Mouse (Mus musculus) cerebellum, postnatal 10 days (tissue): ENCODE results near the gene Espl1.
"Not testable (repeated sequence)": the region's sequence is repeated elsewhere in the genome, so short reads cannot be mapped to it uniquely, and the experiment has no call there.

ENCODE experiments used
- DNase-seq, 2 experiments: peaks; one replicate each; pipeline ENCODE4 v3.0.0; 2021; ENCODE audit warnings: mixed read lengths in 2 of 2

Gene Espl1

DNA sequence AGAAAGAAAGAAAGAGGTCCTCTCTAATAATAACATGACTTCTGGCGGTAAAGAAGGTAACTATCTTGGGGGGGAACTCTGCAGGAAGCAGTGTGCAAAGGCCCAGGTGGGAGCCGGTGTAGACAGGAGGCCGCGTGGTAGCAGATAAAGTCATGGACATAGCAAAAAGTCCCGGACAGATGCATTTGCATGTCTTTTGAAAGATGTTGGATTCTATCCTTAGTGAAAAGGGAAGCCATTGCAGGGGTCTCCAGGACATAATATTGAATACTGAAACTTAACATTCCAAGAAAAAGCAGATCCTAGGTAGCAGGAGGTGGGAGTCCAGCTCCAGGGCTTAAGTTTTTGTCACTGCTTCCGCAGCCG, 17.4 kb upstream of the Espl1 start:
- no peak for DNase-seq

DNA sequence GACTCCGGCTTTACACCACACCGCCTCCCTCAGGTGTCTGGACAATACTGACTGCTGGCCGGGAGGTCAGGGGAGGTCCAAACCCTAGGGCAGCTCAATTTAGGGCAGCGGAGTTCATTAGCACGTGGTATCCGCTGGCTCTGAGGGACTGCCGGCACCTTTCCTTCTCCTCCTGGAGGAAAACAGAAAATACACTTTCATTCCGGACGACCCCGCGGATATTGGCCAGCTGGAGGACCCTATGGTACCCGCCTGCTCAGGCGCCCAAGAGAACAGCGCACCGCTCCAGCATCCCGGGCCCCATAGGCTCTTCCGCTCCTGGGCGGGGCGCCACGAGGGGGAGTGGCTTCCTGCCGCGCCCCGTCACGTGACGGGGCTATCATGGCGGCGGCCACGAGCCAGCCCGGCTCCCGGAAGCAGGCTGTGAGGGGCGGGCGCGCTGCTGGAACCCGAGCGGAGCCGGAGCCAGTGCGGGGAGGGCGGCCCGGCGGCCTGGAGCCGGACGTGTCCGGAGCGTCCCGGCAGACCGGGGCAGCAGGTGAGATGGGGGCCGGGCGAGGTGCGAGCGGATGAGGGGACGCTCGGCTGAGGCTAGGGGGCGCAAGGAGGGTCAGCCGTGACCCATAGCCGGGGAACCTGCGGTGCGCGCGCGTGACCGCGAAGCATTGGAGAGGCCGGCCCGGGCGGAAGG, 16.8 kb upstream of the Espl1 start, which contains the start of gene Mfsd5:
Gene Mfsd5, plus strand, starts transcription at position 363 of the 691 bp plus-strand sequence.
- DNase-seq = peak; percentile 97

DNA sequence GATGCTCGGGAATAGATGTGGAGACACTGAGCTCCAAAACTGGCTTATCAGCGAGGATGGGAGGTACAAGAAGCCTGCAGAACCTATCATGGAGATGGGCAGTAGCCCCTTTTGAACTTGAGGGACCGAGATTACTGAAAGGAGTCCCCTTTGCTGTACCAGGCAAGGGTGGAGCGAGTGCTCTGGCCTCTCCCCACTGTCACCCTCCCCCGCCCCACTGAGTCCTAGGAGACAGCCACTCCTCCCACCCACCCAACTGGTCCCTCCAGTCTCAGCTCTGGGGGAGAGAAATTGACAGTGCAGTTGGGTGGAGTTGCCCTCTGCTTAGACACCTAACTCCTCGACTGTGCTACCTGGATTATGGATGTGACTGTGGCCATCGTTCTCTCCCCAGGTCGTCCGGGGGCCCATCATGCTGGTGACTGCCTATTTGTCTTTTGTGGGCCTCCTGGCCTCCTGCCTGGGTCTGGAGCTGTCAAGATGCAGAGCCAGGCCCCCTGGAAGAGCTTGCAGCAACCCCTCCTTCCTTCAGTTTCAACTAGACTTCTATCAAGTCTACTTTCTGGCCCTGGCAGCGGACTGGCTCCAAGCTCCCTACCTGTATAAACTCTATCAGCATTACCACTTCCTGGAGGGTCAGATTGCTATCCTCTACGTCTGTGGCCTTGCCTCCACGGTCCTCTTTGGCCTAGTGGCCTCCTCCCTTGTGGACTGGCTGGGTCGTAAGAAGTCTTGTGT, 16.1 kb upstream of the Espl1 start:
- DNase-seq = peak; percentile 34 to 37

DNA sequence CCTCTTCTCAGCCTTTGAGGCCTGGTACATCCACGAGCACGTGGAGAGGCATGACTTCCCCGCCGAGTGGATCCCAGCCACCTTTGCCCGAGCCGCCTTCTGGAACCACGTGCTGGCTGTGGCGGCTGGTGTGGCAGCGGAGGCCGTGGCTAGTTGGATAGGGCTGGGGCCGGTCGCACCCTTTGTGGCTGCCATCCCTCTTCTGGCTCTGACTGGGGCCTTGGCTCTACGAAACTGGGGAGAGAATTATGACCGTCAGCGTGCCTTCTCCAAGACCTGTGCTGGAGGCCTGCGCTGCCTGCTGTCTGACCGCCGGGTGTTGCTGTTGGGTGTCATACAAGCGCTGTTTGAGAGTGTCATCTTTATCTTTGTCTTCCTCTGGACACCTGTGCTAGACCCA, 15.4 kb upstream of the Espl1 start:
- no peak for DNase-seq

DNA sequence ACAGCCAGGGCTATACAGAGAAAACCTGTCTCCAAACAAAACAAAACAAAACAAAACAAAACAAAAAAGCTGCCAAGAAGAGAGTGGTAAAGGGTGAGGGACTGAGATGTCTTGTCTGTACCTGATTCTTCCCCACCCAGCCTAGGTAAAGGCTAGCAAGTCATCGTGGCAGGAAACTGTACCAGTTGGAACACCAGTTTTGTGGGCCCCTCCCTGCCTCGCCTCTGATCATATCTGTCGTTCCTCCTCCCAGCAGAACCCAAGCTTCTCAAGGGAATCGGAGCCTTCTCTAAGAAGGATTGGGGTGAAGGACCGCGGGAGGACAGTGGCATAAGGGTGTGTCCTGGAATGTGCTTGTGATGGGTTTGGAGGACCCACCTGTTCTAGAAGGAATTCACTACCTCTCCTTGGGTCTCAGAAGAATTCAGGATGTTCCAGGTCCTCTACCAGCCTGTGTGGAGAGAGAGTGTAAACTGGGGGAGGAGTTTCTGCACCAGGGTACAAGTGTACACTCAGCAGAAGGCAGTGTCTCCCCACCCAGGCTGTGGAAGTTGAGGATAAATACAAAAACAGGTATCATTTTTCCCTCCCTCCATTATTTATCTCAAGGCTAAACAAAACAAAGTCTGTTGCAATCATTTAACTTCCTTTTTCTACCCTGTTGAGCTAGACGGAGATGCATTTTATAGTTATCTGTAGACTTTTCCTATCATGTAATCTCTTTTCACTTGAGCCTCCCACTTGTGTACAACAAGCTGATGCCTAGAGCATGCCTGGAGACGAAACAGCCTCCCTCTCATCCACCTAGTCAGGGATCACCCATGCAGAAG, 13.4 kb upstream of the Espl1 start:
- DNase-seq = no peak

GRCm38 (mm10) chr15:102283648-102284047, 12.4 kb upstream of the Espl1 start:
- no peak for DNase-seq

- DNase-seq = peak; percentile 65 to 70
These were observed 8.7 kb upstream of the Espl1 start for GRCm38 (mm10) chr15:102287395-102287794.

GRCm38 (mm10) chr15:102296368-102297006, 421 bp downstream of the Espl1 start:
- DNase-seq = no peak

- DNase-seq = no peak
These were observed 6.5 kb downstream of the Espl1 start for GRCm38 (mm10) chr15:102302542-102302941.

DNA sequence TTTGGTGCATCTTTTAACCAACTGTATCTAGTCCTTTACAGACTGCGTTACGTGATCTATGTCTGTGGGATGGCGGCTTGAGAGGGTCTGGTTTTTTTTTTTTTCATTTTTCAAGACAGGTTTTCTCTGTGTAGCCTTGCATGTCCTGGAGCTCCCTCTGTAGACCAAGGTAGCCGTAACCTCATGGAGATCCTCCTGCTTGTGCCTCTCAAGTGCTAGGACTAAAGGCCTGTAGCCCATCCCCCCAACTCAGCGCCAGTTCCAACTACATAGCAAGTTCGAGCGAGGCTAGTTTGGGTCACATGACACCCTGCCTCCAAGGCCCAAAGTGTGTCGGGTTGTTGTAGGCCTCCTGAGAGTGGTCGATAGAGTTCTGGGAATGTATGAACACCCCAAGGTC, 12.7 kb downstream of the Espl1 start:
- no peak for DNase-seq

GRCm38 (mm10) chr15:102310074-102310845, 14.2 kb downstream of the Espl1 start:
- no peak for DNase-seq

GRCm38 (mm10) chr15:102311489-102311888, 15.4 kb downstream of the Espl1 start:
- DNase-seq = no peak

DNA sequence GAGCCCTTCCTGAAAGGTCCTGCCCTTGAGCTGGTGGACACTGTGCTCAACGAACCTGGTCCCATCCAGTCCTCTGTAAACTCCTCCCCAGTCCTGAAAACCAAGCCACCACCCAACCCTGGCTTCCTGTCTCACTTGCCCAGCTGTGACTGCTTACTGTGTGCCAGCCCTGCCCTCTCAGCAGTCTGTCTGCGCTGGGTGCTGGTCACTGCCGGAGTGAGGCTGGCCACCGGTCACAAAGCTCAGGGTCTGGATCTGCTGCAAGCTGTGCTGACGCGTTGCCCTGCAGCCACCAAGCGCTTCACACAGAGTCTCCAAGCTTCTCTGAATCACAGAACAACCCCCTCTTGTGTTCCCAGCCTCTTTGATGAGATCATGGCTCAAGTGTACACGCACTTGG, 19.2 kb downstream of the Espl1 start:
- DNase-seq = no peak

DNA sequence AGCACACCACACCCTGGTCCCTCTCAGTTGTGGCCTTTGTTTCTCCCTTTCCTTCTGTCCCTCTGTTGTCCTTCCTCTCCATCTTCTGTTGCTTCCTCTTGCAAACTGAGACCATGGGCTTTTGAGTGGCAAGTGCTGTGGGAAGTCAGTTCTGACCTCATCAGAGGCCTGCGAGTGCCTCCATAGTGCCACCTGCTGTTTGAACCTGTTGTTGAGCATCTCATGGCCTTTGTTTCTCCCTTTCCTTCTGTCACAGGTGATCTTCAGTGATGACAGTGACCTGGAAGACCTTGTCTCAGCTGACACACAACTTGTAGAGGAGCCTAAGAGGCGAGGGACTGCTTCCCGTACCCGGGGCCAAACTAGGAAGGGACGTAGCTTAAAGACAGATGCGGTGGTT, 20.2 kb downstream of the Espl1 start:
- peak; percentile 73 to 78 for DNase-seq

GRCm38 (mm10) chr15:102324654-102325473, 28.8 kb downstream of the Espl1 start:
- DNase-seq = peak in 1 of 2 experiments; percentile 24

GRCm38 (mm10) chr15:102326022-102326576, 30.0 kb downstream of the Espl1 start, which contains the start of gene Pfdn5:
Gene Pfdn5, plus strand, starts transcription at chr15:102326116.
- peak; percentile 87 to 92 for DNase-seq

- no peak for DNase-seq
These were observed 30.8 kb downstream of the Espl1 start for GRCm38 (mm10) chr15:102326892-102327291.

DNA sequence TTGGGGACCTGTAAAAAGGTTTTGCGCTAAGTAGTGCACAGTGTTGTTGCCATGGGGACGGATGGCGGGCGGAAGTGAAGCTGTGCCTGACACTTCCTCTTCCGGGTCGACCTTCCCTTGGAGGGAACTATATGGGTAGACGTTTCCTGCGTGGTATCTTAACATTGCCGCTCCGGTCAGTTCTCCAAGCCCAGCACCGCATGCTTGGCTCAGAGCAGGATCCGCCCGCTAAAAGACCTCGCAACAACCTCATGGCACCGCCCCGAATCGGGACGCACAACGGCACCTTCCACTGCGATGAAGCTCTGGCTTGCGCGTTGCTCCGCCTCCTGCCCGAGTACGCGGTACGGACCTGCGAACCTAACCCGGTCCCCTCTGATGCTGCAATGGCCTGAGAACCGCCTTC, 35.5 kb downstream of the Espl1 start, which contains the start of gene Myg1:
Gene Myg1, plus strand, starts transcription at position 100 of the 406 bp plus-strand sequence.
- DNase-seq = peak; percentile 88 to 89

DNA sequence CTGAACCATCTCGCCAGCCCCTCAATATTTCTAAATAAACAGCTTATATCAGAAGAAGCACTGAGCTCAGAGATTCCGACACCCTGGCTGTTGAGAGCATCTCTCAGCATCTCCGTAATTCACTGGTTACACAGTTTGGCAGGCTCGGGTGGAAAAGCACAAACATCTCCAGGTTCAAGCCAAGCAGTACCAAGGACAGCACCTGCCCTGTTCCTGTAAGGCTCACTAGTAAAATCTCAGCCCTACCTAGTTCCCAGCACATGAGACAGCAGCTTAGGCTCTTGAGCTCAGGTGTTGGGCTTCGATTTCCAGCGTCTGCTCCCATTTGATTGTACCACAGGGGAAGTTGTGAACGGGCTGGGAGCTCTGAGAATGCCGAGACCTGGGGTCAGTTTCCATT, 39.2 kb downstream of the Espl1 start:
- DNase-seq = no peak

- not testable (repeated sequence) for DNase-seq
These were observed 39.9 kb downstream of the Espl1 start for GRCm38 (mm10) chr15:102335925-102336324.

DNA sequence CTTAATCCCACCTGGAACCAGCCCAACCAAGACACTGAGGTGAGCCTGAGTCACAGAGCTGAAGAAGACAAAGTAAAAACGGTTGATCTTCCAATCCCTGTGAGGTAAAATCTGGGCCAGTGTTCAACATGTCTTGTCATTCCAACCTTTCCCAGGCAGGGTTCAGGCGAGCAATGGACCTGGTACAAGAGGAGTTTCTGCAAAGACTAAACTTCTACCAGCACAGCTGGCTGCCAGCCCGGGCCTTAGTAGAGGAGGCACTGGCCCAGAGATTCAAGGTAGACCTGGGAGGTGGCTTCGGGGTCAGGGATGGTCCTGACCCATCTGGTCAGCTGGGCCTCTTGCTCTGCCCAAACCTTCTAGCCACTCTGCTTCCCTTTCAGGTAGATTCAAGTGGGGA, 40.9 kb downstream of the Espl1 start:
- no peak for DNase-seq
